Comparison of ENCODE assay signal across 10 mouse cellular contexts in genomic region chr11:30164515-30165214, GRCm38 (mm10).
DNase-seq lines count a peak whose midpoint lies in the region; ATAC-seq and TF ChIP-seq lines count a peak whose summit lies in the region.
"Had no signal": no experiment of that assay in that cellular context is flagged by ENCODE, and none has a peak within 500 bp of the region (broad histone marks: within the 10 kb centered on the region; RNA-seq: fewer than 3 reads in every experiment).

No protein-coding gene starts in this region.

- no peak for ATAC-seq in liver, embryonic 11.5 days (replicated peaks; ENCODE audit: low FRiP score)
- ATAC-seq in intestine, embryonic 16.5 days: peak; percentile 43; the same call in 1 of the 2 replicates
- ATAC-seq in liver, embryonic 14.5 days (ENCODE audit: insufficient read depth): no peak
- ATAC-seq: hindbrain, postnatal 0 days had no signal

- H3K27ac ChIP-seq in liver, embryonic 11.5 days (ENCODE audit: low read depth, low read length): 0 out of 2 replicates have a peak overlapping the region, but pooled peaks have one; percentile 6
- peak overlapping the region; percentile 64 for H3K27ac ChIP-seq in intestine, embryonic 16.5 days (ENCODE audit: low read length)
- peak overlapping the region; percentile 15; the same call in 1 of the 2 replicates for H3K27ac ChIP-seq in liver, embryonic 14.5 days
- H3K27ac ChIP-seq: hindbrain, postnatal 0 days had no signal

- no peak for TF ChIP-seq EP300 in liver, embryonic 14.5 days (IDR thresholded peaks at IDR 0.05; ENCODE audit: low read depth)

- H3K36me3 ChIP-seq in liver, embryonic 11.5 days (ENCODE audit: control insufficient read depth, insufficient read depth, low read length): no peaks in the 10 kb centered on the region
- no peaks in the 10 kb centered on the region for H3K36me3 ChIP-seq in intestine, embryonic 16.5 days (ENCODE audit: control insufficient read depth, insufficient read depth, low read length)
- no peaks in the 10 kb centered on the region for H3K36me3 ChIP-seq in liver, embryonic 14.5 days (replicated peaks; ENCODE audit: control insufficient read depth, insufficient read depth, low read depth)

- H3K4me2 ChIP-seq in liver, embryonic 11.5 days: no peak overlapping the region
- H3K4me2 ChIP-seq in intestine, embryonic 16.5 days (ENCODE audit: low read depth, low read length): no peak overlapping the region
- H3K4me2 ChIP-seq in liver, embryonic 14.5 days (ENCODE audit: low read depth): no peak overlapping the region

- 0 out of 2 replicates have a peak overlapping the region, but pooled peaks have one; percentile 20 for H3K9ac ChIP-seq in liver, embryonic 11.5 days (ENCODE audit: low read depth, low read length)
- H3K9ac ChIP-seq in intestine, embryonic 16.5 days (ENCODE audit: low read depth, low read length): no peak overlapping the region
- H3K9ac ChIP-seq in liver, embryonic 14.5 days (replicated peaks): 0 out of 2 replicates have a peak overlapping the region, but pooled peaks have one; percentile 5

- 58% methylated on average over 5 of the region's 5 CpGs for WGBS in liver, embryonic 11.5 days
- 44% methylated on average over 5 of the region's 5 CpGs for WGBS in intestine, embryonic 16.5 days
- 58% methylated on average over 5 of the region's 5 CpGs for WGBS in liver, embryonic 14.5 days (ENCODE audit: insufficient replicate concordance)

- no peak overlapping the region for H3K4me3 ChIP-seq in liver, embryonic 11.5 days (ENCODE audit: low read depth, low read length)
- no peak overlapping the region for H3K4me3 ChIP-seq in intestine, embryonic 16.5 days (ENCODE audit: low read length)
- no peak overlapping the region for H3K4me3 ChIP-seq in liver, embryonic 14.5 days (ENCODE audit: insufficient read depth in 1 of 2, low read depth in 2 of 2, low read length in 2 of 2)

- no peaks in the 10 kb centered on the region for H3K9me3 ChIP-seq in liver, embryonic 11.5 days (ENCODE audit: control insufficient read depth, low read length)
- H3K9me3 ChIP-seq in intestine, embryonic 16.5 days (ENCODE audit: control insufficient read depth, low read length): no peaks in the 10 kb centered on the region
- no peaks in the 10 kb centered on the region for H3K9me3 ChIP-seq in liver, embryonic 14.5 days (ENCODE audit: control insufficient read depth, low read length)

- TF ChIP-seq CTCF in liver, embryonic 14.5 days (IDR thresholded peaks at IDR 0.05; ENCODE audit: low read depth): no peak

- no peaks in the 10 kb centered on the region for H3K27me3 ChIP-seq in liver, embryonic 11.5 days (replicated peaks; ENCODE audit: control insufficient read depth, insufficient read depth, low read length)
- no peaks in the 10 kb centered on the region for H3K27me3 ChIP-seq in intestine, embryonic 16.5 days (replicated peaks; ENCODE audit: control insufficient read depth, insufficient read depth, low read length)
- no peaks in the 10 kb centered on the region for H3K27me3 ChIP-seq in liver, embryonic 14.5 days (ENCODE audit: control insufficient read depth, insufficient read depth, low read length)

- no peak for DNase-seq in liver, embryonic 11.5 days (ENCODE audit: low spot score)
- no peak for DNase-seq in liver
- DNase-seq in T-cell, adult 2 months (ENCODE audit: low spot score): peak; percentile 60
- no peak for DNase-seq in liver, embryonic 14.5 days (ENCODE audit: low read depth in 3 of 3, low spot score in 3 of 3)
- DNase-seq in layer of hippocampus, postnatal 25 days (ENCODE audit: extremely low spot score in 1 of 2, low spot score in 1 of 2): no peak
- no peak for DNase-seq in right cerebral cortex, adult 2 months (ENCODE audit: low spot score in 2 of 2)
- DNase-seq: cerebellum, adult 9-10 months; lung, adult 2 months had no signal

- peaks cover 51% of the 10 kb centered on the region for H3K4me1 ChIP-seq in liver, embryonic 11.5 days (replicated peaks; ENCODE audit: control insufficient read depth, insufficient read depth, low read length)
- H3K4me1 ChIP-seq in intestine, embryonic 16.5 days (ENCODE audit: control insufficient read depth, insufficient read depth, low read length): peaks cover 41% of the 10 kb centered on the region
- peaks cover 54 to 58% of the 10 kb centered on the region in 2 experiments for H3K4me1 ChIP-seq in liver, embryonic 14.5 days (replicated peaks; ENCODE audit: control insufficient read depth in 2 of 2, insufficient read depth in 2 of 2, low read length in 1 of 2)

Comparison
In these comparisons a context has a peak if more than half of its experiments do, and no peak if none do; other contexts are left out.
1. H3K27ac ChIP-seq: peak in every context shown above with its lines; median percentile 64 in intestine, embryonic 16.5 days; 15 in liver, embryonic 14.5 days; 6 in liver, embryonic 11.5 days.